Mouse (Mus musculus) lung, embryonic 14.5 days (tissue): ENCODE results near the gene Vmn1r1. TPM values are rescaled to one million over a fixed set of nuclear protein-coding genes. Genes with fewer than 3 reads are reported as not detected.

Experiments used
- ATAC-seq: fragments of 200-750 bp; cut with Nextera tagmentation; 2 replicates; pipeline ENCODE4 v1.8.0; 2017; ENCODE audit warnings: mild to moderate bottlenecking, moderate TSS enrichment, moderate library complexity; ENCODE audit not compliant: insufficient read depth
- DNase-seq: peaks from one replicate; pipeline ENCODE4 v3.0.0-alpha.2; 2015
- H3K27ac ChIP-seq: fragments of 300-500 bp; sonication (generic); 2 replicates; pipeline ENCODE4 v1.5.1; 2014; ENCODE audit warnings: low read depth, mild to moderate bottlenecking, moderate library complexity
- H3K27me3 ChIP-seq: fragments of 300-500 bp; sonication (generic); 2 replicates; pipeline ENCODE4 v1.6.1; 2014; ENCODE audit warnings: low read length, control low read depth; ENCODE audit not compliant: insufficient read depth
- H3K36me3 ChIP-seq: fragments of 300-500 bp; sonication (generic); 2 replicates; pipeline ENCODE4 v1.6.1; 2014; ENCODE audit warnings: control low read depth; ENCODE audit not compliant: insufficient read depth
- H3K4me1 ChIP-seq: fragments of 300-500 bp; sonication (generic); 2 replicates; pipeline ENCODE4 v1.6.1; 2014; ENCODE audit warnings: antibody characterized with exemption, control low read depth; ENCODE audit not compliant: insufficient read depth
- H3K4me2 ChIP-seq: fragments of 300-500 bp; sonication (generic); 2 replicates; pipeline ENCODE4 v1.6.1; 2014; ENCODE audit warnings: mild to moderate bottlenecking
- H3K4me3 ChIP-seq: fragments of 300-500 bp; sonication (generic); 2 replicates; pipeline ENCODE4 v1.5.1; 2014; ENCODE audit warnings: low read depth, low read length
- H3K9ac ChIP-seq: fragments of 300-500 bp; sonication (generic); 2 replicates; pipeline ENCODE4 v1.6.1; 2014
- H3K9me3 ChIP-seq: fragments of 300-500 bp; sonication (generic); 2 replicates; pipeline ENCODE4 v1.6.1; 2016; ENCODE audit warnings: low read depth, low read length, control low read depth
- CTCF ChIP-seq: IDR thresholded peaks from 2 replicates; pipeline ENCODE4 v1.5.1; 2016; ENCODE audit warnings: antibody characterized with exemption, low read depth
- WGBS: fragments of 180-500 bp; shearing (Covaris S2); extraction: QIAGEN DNeasy Blood & Tissue Kit; methylation state at CpG from one replicate; pipeline ENCODE4 v1.1.7; 2014; 5-methylcytosine and 5-hydroxymethylcytosine counted together
- polyA plus RNA-seq: library from polyadenylated mRNA; unstranded; fragments of >200 nt; fragmentation: Nextera tagmentation; extraction: Ambion mirVana; gene quantifications from 2 replicates; pipeline ENCODE4 v1.2.1, GENCODE M21; 2014

Vmn1r1 gene
- polyA plus RNA-seq, 1 experiment from 2014 or later: not detected

DNA sequence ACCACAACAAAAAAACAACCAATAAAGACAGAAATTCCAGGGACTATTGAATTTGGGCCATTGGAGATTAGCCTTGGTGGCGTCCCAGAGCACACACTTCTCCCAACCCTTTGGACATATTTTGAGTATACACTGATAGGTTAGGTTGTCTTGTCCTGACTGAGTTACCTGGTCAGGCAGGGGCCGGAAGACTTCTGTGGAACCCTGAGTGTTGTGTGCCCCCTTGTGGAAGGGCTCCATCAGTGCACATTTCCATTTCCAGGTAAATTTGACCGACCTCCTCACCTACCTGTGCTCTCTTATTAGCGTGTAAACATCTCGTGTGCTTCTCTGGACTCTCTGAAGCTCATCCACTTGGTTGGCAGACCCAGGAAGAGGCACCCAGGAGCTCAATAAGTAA lies 49.1 kb downstream of the Vmn1r1 start:
- 20% methylated on average over 5 of the region's 5 CpGs for WGBS
- Histone ChIP-seq H3K9ac (no peak overlapping the region), H3K27ac (no peak overlapping the region), H3K4me2 (no peak overlapping the region), H3K36me3 (no peaks in the 10 kb centered on the region), H3K27me3 (no peaks in the 10 kb centered on the region), H3K9me3 (no peaks in the 10 kb centered on the region), H3K4me1 (peaks cover 9% of the 10 kb centered on the region), H3K4me3 (no peak overlapping the region)
- peak; percentile 85 for TF ChIP-seq CTCF
- DNase-seq: peak; percentile 67
- no peak for ATAC-seq

DNA sequence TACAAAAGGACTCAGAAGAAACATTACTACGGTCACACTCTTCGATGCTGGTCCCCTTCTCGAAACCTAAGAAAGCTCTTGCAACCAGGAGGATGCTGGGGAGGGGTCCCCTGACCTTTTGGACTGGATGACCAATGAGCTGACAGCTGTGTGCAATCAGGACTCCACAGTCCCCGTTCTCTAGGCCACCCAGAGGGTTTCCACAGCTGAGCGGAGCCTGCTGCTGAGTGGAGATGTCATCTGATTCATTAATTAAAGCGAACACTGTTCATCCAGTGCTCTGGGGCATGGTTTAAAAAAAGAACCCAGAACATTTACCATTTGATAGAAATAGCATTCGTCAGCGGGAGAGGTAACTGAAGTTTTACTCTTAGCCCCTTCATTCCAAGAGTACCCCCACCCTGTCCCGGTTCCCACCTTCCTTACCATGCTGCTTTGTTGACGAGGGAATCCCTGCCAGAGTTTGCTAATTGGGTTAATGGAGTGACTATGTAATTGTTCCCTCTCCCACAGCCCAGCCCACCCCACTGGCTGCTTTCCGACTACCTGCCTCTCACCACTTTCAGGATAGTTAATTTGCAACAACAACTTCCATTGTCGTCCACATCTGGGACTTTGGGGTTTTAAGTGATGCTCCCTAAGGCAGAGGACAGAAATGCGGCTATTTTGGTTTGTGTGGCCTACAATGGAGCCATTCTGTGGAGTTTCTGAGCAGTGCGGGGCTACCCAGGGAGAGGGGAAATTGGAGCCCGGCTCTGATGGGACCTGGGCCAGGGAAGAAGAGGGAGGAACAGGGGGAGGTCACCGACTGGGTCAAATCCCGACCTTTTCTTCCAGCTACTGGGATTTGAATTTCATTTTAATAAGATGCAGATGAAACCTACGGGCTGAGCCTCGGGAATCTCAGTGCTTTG lies 50.4 kb downstream of the Vmn1r1 start:
- WGBS: 37% methylated on average over 19 of the region's 19 CpGs
- ATAC-seq: no peak

DNA sequence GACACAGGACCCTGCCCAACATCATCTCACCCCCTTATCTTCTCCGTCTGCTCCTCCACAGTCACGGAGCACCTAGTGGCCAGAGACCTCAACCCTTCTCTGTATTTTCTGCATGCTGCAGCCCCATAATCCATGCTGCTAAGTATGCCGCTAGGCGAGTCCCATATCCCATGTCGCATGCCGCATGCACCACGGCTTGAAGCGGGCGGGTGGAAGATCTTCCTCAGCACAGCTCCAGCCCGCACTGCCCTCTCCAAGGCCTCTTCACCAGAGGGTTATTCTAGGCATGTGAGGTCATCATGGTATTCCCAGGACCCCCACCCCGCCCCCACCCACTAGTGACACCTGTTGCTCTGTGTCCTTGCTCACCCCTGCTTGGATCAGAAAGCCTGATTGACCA lies 51.2 kb downstream of the Vmn1r1 start:
- 81% methylated on average over 11 of the region's 11 CpGs for WGBS
- Histone ChIP-seq H3K4me2 (no peak overlapping the region), H3K4me3 (no peak overlapping the region), H3K9ac (no peak overlapping the region), H3K27me3 (no peaks in the 10 kb centered on the region), H3K36me3 (no peaks in the 10 kb centered on the region), H3K4me1 (peaks cover 9% of the 10 kb centered on the region), H3K27ac (no peak overlapping the region), H3K9me3 (no peaks in the 10 kb centered on the region)
- TF ChIP-seq CTCF: 0 out of 2 replicates have a peak, but pooled peaks have one; percentile 7
- DNase-seq (no peak), ATAC-seq (no peak)

More for the DNA sequence above, 50.4 kb downstream of the Vmn1r1 start:
- TF ChIP-seq CTCF: no peak
- Histone ChIP-seq H3K4me3 (no peak overlapping the region), H3K4me2 (no peak overlapping the region), H3K36me3 (no peaks in the 10 kb centered on the region), H3K27me3 (no peaks in the 10 kb centered on the region), H3K9ac (no peak overlapping the region), H3K27ac (no peak overlapping the region), H3K9me3 (no peaks in the 10 kb centered on the region), H3K4me1 (peaks cover 9% of the 10 kb centered on the region)
- no peak for DNase-seq

DNA sequence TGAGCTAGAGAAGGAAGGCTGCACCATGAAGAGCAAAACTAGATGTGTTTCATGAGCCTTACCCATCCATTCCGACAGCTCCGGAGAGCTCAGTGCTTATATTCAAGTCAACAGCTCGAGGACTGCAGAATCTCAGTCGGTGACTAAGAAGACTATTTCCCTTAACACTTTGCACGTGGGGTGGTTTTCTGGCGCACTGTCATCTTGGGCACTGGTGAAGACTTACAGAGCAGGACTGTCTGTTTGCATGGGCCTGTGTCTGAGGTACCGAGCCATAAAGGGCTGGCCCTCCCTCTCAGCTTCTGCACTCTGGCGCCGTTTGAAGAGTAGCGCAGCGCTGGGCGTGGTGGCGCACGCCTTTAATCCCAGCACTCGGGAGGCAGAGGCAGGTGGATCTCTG lies 51.9 kb downstream of the Vmn1r1 start:
- no peaks in the 10 kb centered on the region for H3K36me3 ChIP-seq
- no peak overlapping the region for H3K27ac ChIP-seq
- H3K4me3 ChIP-seq: no peak overlapping the region
- H3K27me3 ChIP-seq: no peaks in the 10 kb centered on the region
- WGBS: 80% methylated on average over 15 of the region's 15 CpGs
- no peak overlapping the region for H3K9ac ChIP-seq
- H3K4me1 ChIP-seq: peaks cover 9% of the 10 kb centered on the region
- TF ChIP-seq CTCF: no peak
- H3K4me2 ChIP-seq: no peak overlapping the region
- ATAC-seq (no peak), DNase-seq (no peak)
- no peaks in the 10 kb centered on the region for H3K9me3 ChIP-seq

DNA sequence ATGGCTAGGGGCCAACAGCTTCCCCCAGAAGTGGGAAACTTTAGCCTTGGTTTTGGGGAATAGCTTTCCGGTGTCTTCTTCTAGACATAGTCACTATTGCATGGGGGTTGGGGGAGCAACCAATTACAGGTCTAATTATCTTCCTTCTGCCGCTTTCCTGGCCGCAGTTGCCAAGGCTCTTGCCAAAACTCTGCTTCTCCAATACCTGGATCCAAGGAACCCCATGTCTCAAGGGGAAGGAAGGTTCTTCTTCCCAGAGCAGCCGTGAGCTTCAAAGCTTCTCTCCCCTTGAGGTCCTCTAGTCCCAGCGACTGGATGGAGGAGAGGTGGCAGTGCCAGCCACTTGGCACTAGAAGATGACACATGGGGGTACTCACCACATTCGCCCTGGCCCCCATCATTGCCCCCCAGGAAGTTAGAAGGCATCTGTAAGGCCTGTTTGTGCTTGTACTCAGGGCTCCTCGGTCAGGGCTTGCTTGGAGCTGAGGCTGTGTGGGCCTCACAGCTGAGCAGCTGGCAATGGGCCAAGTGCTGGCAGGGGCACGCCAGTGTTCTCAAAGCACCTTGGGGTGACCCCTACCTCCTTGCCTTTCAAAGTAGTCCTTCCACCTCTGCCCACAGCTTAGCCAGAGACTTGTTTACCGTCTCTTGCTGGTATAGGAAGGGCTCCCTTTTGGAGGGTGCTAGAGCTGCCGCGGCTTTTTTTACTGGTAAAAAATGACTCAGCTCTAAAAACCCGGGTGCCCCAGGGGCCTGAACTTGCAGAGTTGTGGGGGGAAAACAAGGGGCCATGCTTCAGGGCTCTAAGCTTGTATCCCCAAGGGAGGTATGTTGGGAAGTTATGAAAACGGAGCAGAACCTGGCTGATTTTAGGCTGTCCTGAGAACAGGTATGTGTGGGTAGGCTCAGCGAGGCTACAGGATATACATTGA lies 52.6 kb downstream of the Vmn1r1 start:
- DNase-seq: peak; percentile 71
- Histone ChIP-seq H3K36me3 (no peaks in the 10 kb centered on the region), H3K9me3 (no peaks in the 10 kb centered on the region), H3K27ac (no peak overlapping the region; the same call in 1 of the 2 replicates), H3K9ac (no peak overlapping the region), H3K4me3 (no peak overlapping the region), H3K4me1 (peaks cover 9% of the 10 kb centered on the region), H3K27me3 (no peaks in the 10 kb centered on the region), H3K4me2 (no peak overlapping the region)
- no peak for TF ChIP-seq CTCF
- ATAC-seq: peak; percentile 45; the same call in 1 of the 2 replicates
- 62% methylated on average over 14 of the region's 14 CpGs for WGBS

DNA sequence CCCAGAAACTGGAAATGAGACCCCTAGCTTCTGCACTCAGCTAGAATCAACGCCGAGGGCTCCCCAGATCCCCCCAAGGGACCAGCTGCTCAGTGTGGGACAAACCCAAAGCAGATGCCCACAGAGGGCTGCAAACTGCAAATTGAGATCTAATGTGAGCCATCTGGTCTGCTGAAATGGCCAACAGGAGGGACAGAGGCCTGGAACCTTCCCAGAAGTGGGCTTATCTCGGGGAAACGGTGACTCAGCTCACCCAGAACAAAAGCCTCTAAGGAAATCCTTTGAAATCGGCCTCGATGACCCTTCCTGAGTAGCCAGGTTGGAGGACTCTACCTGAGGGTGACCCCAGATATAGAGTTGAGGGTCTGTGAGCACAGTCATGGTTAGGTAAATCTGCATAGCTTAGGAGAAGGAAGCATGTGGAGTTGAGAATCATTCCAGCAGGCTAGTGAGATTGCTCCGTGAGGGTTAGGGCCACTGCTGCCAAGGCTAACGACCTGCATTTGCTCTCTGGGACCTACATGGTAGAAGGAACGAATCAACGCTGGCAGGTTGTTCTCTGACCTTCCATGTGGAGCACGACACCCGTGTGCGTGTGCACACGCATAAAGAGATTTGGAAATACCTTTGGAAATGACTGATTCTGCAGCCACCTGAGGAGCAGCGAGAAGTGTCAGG lies 53.4 kb downstream of the Vmn1r1 start:
- no peak overlapping the region for H3K27ac ChIP-seq
- no peaks in the 10 kb centered on the region for H3K36me3 ChIP-seq
- no peak for DNase-seq
- no peak overlapping the region for H3K9ac ChIP-seq
- WGBS: 66% methylated on average over 15 of the region's 15 CpGs
- no peak overlapping the region for H3K4me3 ChIP-seq
- H3K27me3 ChIP-seq: no peaks in the 10 kb centered on the region
- peaks cover 9% of the 10 kb centered on the region for H3K4me1 ChIP-seq
- TF ChIP-seq CTCF: no peak
- no peak for ATAC-seq
- no peaks in the 10 kb centered on the region for H3K9me3 ChIP-seq
- no peak overlapping the region for H3K4me2 ChIP-seq
